Mouse (Mus musculus): ENCODE results near the gene Olfr867. TPM values are rescaled to one million over a fixed set of nuclear protein-coding genes. Genes with fewer than 3 reads are reported as not detected.

The Olfr867 gene
- not detected in 2 replicates for polyA plus RNA-seq (2015; fragmentation: Nextera tagmentation; extraction: Ambion mirVana)

DNA sequence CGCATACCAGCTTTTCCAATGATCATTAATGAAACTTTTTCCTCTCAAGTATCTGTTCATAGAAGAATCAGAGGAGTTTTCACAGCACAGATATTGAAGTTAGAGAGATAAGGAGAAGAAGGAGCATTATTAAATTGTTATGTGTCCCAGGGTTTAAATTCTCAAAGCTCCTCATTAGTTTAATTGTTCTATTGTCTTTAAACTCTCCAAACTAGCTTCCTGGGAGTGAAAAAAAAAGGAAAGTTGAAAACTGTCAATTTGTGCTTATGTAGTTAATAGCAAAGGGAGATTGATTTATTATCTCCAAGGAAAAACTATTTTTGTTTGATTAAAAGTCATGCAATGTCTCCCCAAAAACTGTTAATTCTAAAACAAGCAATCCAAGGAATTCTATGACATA is at the start of gene Olfr867:
TSS of gene Olfr867 (minus strand) at position 101 of the 400 bp plus-strand sequence.
- no peaks in the 10 kb centered on the region for H3K36me3 ChIP-seq
- H3K27ac ChIP-seq, result no peak within 1 kb of the TSS
- no peaks in the 10 kb centered on the region for H3K4me1 ChIP-seq
- no peak for ATAC-seq (ENCODE audit: insufficient read depth, low FRiP score, low read depth)
- no peaks in the 10 kb centered on the region for H3K27me3 ChIP-seq (replicated peaks)
- no peak within 1 kb of the TSS for H3K4me2 ChIP-seq
- no peak within 1 kb of the TSS for H3K9ac ChIP-seq
- WGBS, result 74% methylated on average over 1 of the region's 1 CpGs
- H3K4me3 ChIP-seq (replicated peaks), result no peak within 1 kb of the TSS
- H3K9me3 ChIP-seq, result no peaks in the 10 kb centered on the region

DNA sequence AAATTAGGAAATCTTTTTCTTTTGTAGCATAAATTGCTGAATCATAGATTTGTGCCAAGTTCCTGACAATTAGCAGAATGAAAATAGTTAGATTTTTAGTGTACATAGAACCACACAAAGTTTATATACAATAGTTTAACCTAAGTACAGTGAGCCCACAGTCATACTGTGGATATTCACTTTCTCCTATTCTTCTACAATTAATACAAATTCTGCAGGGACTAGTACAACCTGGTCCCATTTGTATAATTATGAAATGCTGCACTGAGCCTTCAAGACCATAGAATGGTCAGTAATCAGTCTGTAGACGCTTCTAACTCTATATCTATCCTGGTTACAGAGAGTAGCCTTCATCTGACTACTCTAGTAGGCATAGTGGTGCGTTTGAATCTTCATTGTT is 41.0 kb upstream of the Olfr867 start, which contains the start of gene Olfr868:
TSS of gene Olfr868 (plus strand) at position 301 of the 400 bp plus-strand sequence.
- H3K4me1 ChIP-seq, result no peaks in the 10 kb centered on the region
- H3K4me3 ChIP-seq (replicated peaks), result no peak within 1 kb of the TSS
- H3K36me3 ChIP-seq, result no peaks in the 10 kb centered on the region
- WGBS, result 38% methylated on average over 2 of the region's 2 CpGs
- no peaks in the 10 kb centered on the region for H3K27me3 ChIP-seq (replicated peaks)
- no peak for ATAC-seq (ENCODE audit: insufficient read depth, low FRiP score, low read depth)
- H3K9ac ChIP-seq, result no peak within 1 kb of the TSS
- H3K4me2 ChIP-seq, result no peak within 1 kb of the TSS
- no peak within 1 kb of the TSS for H3K27ac ChIP-seq
- H3K9me3 ChIP-seq, result no peaks in the 10 kb centered on the region

DNA sequence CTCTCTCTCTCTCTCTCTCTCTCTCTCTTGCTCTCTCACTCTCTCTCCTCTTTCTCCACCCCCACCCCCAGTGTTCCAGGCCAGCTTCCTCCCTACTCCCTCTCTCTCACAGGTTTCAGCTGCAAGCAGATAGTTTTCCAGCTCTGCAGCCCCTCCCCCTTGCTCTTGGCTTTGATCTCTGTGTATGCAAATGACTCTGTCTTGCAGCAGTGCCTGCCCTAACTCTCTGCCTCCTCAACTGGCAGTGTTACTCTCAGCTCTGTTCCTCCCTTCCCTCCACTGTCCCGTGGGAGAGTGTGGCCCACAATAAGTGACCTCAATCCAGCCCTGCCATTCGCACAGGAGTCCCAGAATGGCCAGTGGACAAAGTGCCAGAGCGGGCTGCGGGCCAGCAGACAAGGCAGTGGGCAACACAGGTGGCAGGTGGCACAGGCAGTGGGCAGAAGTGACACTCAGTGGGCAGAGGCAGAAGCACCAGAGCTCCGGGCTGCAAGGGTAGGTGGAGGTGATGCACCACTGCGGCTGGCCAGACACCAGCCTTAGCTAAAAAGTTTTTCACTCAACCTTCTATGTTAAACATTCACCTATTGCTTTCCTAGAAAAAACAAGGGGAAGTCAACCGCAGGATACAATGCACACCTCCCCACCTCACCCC is 16.3 kb upstream of the Olfr867 start:
- H3K9me3 ChIP-seq, result no peaks in the 10 kb centered on the region
- ATAC-seq (ENCODE audit: insufficient read depth, low FRiP score, low read depth), result no peak

DNA sequence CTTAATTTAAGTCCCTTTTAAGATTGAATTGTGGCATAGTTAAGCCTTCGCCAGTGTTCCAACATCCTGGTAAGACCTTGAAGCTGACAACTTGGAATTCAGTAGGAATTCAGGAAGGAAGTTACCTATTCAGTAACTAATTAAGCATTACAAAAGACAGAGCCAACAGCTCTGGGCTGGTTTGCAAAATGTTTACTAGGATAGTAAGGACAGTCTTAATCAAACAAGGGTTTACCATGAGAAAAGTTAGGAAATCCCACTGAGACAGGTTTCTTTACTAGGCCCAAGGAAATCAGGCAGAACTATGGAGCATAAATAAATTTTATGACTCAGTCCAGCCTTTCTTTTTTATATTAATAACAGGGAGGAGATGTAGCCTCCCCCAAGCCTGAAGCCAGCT is 13.9 kb upstream of the Olfr867 start:
- H3K9me3 ChIP-seq, result no peaks in the 10 kb centered on the region
- H3K9ac ChIP-seq, result no peak overlapping the region
- H3K4me1 ChIP-seq, result no peaks in the 10 kb centered on the region
- H3K4me3 ChIP-seq (replicated peaks), result no peak overlapping the region
- no peak overlapping the region for H3K27ac ChIP-seq
- H3K36me3 ChIP-seq, result no peaks in the 10 kb centered on the region
- no peak overlapping the region for H3K4me2 ChIP-seq
- WGBS, result 90% methylated on average over 1 of the region's 1 CpGs
- H3K27me3 ChIP-seq (replicated peaks), result no peaks in the 10 kb centered on the region
- no peak for ATAC-seq (ENCODE audit: insufficient read depth, low FRiP score, low read depth)

More for the DNA sequence above, 16.3 kb upstream of the Olfr867 start:
- H3K4me3 ChIP-seq (replicated peaks), result no peak overlapping the region
- no peaks in the 10 kb centered on the region for H3K4me1 ChIP-seq
- no peak overlapping the region for H3K9ac ChIP-seq
- WGBS, result 51% methylated on average over 7 of the region's 7 CpGs
- H3K27me3 ChIP-seq (replicated peaks), result no peaks in the 10 kb centered on the region
- H3K4me2 ChIP-seq, result no peak overlapping the region
- no peak overlapping the region for H3K27ac ChIP-seq
- H3K36me3 ChIP-seq, result no peaks in the 10 kb centered on the region

DNA sequence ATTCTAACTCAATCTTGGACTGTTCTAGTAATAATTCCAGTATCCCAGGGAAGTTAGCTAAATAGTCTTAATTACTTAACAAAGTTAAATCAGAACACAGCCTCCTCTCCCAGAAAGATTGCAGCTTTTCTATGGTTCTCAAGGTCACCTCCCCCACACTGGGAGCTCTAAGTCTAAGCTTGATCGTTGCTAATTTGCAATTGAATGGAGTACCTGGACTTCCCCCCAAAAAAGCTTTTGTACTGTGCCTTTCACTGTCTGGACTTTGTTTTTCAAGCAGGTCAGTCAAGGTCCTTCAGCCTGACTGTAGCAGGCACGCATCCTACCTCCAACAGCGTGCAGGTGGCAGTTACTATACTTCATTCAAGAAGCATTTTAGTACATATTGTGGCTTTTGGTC is 12.9 kb upstream of the Olfr867 start:
- Histone ChIP-seq H3K36me3 (no peaks in the 10 kb centered on the region), H3K27ac (no peak overlapping the region), H3K9ac (no peak overlapping the region), H3K27me3 (replicated peaks) (no peaks in the 10 kb centered on the region), H3K4me1 (no peaks in the 10 kb centered on the region), H3K4me3 (replicated peaks) (no peak overlapping the region), H3K9me3 (no peaks in the 10 kb centered on the region), H3K4me2 (no peak overlapping the region)
- no peak for ATAC-seq (ENCODE audit: insufficient read depth, low FRiP score, low read depth)
- 71% methylated on average over 3 of the region's 3 CpGs for WGBS

DNA sequence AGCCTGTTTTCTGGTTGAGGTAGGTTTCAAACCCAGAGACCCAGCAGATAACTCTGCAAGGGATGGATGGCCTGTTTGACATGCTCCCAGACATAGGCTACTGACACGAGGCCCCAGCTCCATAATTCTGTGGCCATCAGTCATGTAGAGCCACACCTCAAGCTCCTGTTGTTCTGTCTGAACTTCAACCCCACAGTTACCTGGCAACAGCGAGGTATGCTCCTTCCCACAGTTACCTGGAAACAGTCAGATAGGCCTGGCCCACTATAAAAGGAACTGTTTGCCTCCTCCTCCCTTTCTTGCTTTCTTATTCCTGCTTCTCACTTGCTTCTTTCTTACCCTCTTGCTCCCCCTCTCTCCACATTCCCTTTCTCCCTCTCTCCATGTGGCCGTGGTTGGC is 9.4 kb downstream of the Olfr867 start:
- Histone ChIP-seq H3K4me3 (replicated peaks) (no peak overlapping the region), H3K27me3 (replicated peaks) (no peaks in the 10 kb centered on the region), H3K36me3 (no peaks in the 10 kb centered on the region), H3K4me1 (no peaks in the 10 kb centered on the region), H3K4me2 (no peak overlapping the region), H3K9ac (no peak overlapping the region), H3K27ac (no peak overlapping the region), H3K9me3 (no peaks in the 10 kb centered on the region)
- ATAC-seq (ENCODE audit: insufficient read depth, low FRiP score, low read depth), result no peak
- 63% methylated on average over 3 of the region's 3 CpGs for WGBS

DNA sequence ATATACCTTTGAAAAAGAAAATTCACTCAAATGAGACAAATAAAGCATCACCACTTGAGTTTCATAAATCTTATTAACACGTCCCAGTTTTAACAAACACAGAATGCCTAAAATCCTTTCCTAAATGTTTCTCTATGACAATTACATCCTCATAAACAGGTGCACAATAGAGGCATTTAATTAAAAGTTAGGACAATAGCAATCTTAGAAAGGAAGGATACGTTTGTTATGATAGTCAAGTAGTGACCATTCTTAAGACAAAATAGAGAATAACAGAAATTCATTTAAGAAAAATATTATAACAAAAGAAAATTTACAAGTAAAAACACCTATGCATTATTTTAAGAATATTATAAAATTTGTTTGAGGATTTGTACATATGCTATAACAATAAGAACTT is 29.4 kb downstream of the Olfr867 start, which contains the start of gene Olfr866:
TSS of gene Olfr866 (minus strand) at position 101 of the 400 bp plus-strand sequence.
- Histone ChIP-seq H3K27me3 (replicated peaks) (no peaks in the 10 kb centered on the region), H3K9me3 (no peaks in the 10 kb centered on the region), H3K4me3 (replicated peaks) (no peak within 1 kb of the TSS), H3K4me2 (no peak within 1 kb of the TSS), H3K27ac (no peak within 1 kb of the TSS), H3K9ac (no peak within 1 kb of the TSS), H3K36me3 (no peaks in the 10 kb centered on the region), H3K4me1 (no peaks in the 10 kb centered on the region)
- WGBS, result 73% methylated on average over 2 of the region's 2 CpGs
- ATAC-seq (ENCODE audit: insufficient read depth, low FRiP score, low read depth), result no peak

Small RNAs within 50 kb of the gene (microRNA-seq; reads per million reads assigned to microRNA genes)
- not detected for gene Gm26231
- not detected for gene Gm44395

Other genes starting within 250 kb of the Olfr867 start
- gene Olfr860, start 207.8 kb downstream of the Olfr867 start, polyA plus RNA-seq (2015; fragmentation: Nextera tagmentation; extraction: Ambion mirVana), result not detected in 2 replicates
- not detected in 2 replicates for gene Olfr862, start 169.6 kb downstream of the Olfr867 start, polyA plus RNA-seq (2015; fragmentation: Nextera tagmentation; extraction: Ambion mirVana)
- 0.27 and 0.32 TPM in 2 replicates for gene Olfr77, start 140.7 kb downstream of the Olfr867 start, polyA plus RNA-seq (2015; fragmentation: Nextera tagmentation; extraction: Ambion mirVana)
- not detected in 2 replicates for gene Olfr866, start 29.5 kb downstream of the Olfr867 start, polyA plus RNA-seq (2015; fragmentation: Nextera tagmentation; extraction: Ambion mirVana)
- not detected in 2 replicates for gene Olfr868, start 41.1 kb upstream of the Olfr867 start, polyA plus RNA-seq (2015; fragmentation: Nextera tagmentation; extraction: Ambion mirVana)
- gene Olfr869, start 71.4 kb upstream of the Olfr867 start, polyA plus RNA-seq (2015; fragmentation: Nextera tagmentation; extraction: Ambion mirVana), result not detected in 2 replicates
- not detected in 2 replicates for gene Olfr870, start 116.5 kb upstream of the Olfr867 start, polyA plus RNA-seq (2015; fragmentation: Nextera tagmentation; extraction: Ambion mirVana)
- gene Olfr871, start 154.6 kb upstream of the Olfr867 start, polyA plus RNA-seq (2015; fragmentation: Nextera tagmentation; extraction: Ambion mirVana), result not detected in 2 replicates
- not detected in 2 replicates for gene Olfr872, start 179.6 kb upstream of the Olfr867 start, polyA plus RNA-seq (2015; fragmentation: Nextera tagmentation; extraction: Ambion mirVana)
- gene Olfr39, start 224.8 kb upstream of the Olfr867 start, polyA plus RNA-seq (2015; fragmentation: Nextera tagmentation; extraction: Ambion mirVana), result not detected in 2 replicates
- not detected in 2 replicates for gene Olfr873, start 241.0 kb upstream of the Olfr867 start, polyA plus RNA-seq (2015; fragmentation: Nextera tagmentation; extraction: Ambion mirVana)